Mouse (Mus musculus) G1E (cell line): ENCODE results near the gene Naa15.

Experiments
- CTCF ChIP-seq: IDR thresholded peaks from 2 replicates; pipeline ENCODE4 v1.5.1; 2012; ENCODE audit warnings: low read depth, low read length, inconsistent platforms, mixed read lengths
- TAL1 ChIP-seq: conservative IDR thresholded peaks from 2 replicates; pipeline ENCODE4 v1.6.1; 2012; ENCODE audit warnings: low read depth, low read length, inconsistent platforms, mixed read lengths

GRCm38 (mm10) chr3:51375307-51376265 is 39.4 kb upstream of the Naa15 start:
- 0 out of 2 replicates have a peak, but pooled peaks have one; percentile 25 for TF ChIP-seq CTCF
- TF ChIP-seq TAL1 = no peak
